Mouse (Mus musculus): ENCODE results near the gene Sh3tc1. TPM values are rescaled to one million over a fixed set of nuclear protein-coding genes. Genes with fewer than 3 reads are reported as not detected.

Sh3tc1 gene
- polyA plus RNA-seq, 1 experiment from 2014 or later: 7.8 TPM

GRCm38 (mm10) chr5:35687098-35687497, 52.7 kb downstream of the Sh3tc1 start:
- peaks cover 76% of the 10 kb centered on the region for H3K4me1 ChIP-seq
- DNase-seq (ENCODE audit: low spot score): no peak
- peaks cover 13% of the 10 kb centered on the region; the same call in 1 of the 2 replicates for H3K27me3 ChIP-seq (ENCODE audit: insufficient read depth, poor library complexity, severe bottlenecking)
- H3K36me3 ChIP-seq: no peaks in the 10 kb centered on the region
- H3K27ac ChIP-seq: peak overlapping the region; percentile 77
- no peak overlapping the region for H3K4me3 ChIP-seq
- 39% methylated on average over 5 of the region's 5 CpGs for WGBS
- H3K9me3 ChIP-seq: no peaks in the 10 kb centered on the region

- peaks cover 68% of the 10 kb centered on the region for H3K4me1 ChIP-seq
- H3K36me3 ChIP-seq: no peaks in the 10 kb centered on the region
- H3K27ac ChIP-seq: peak overlapping the region; percentile 63
- 71% methylated on average over 4 of the region's 4 CpGs for WGBS
- H3K4me3 ChIP-seq: no peak overlapping the region
- no peak for DNase-seq (ENCODE audit: low spot score)
- peaks cover 21% of the 10 kb centered on the region for H3K27me3 ChIP-seq (ENCODE audit: insufficient read depth, poor library complexity, severe bottlenecking)
- H3K9me3 ChIP-seq: no peaks in the 10 kb centered on the region
Measured at GRCm38 (mm10) chr5:35686336-35686735, 53.5 kb downstream of the Sh3tc1 start.

GRCm38 (mm10) chr5:35685079-35685478, 54.7 kb downstream of the Sh3tc1 start:
- Histone ChIP-seq H3K4me3 (no peak overlapping the region), H3K9me3 (no peaks in the 10 kb centered on the region), H3K27ac (no peak overlapping the region), H3K36me3 (no peaks in the 10 kb centered on the region), H3K27me3 (ENCODE audit: insufficient read depth, poor library complexity, severe bottlenecking) (peaks cover 26% of the 10 kb centered on the region), H3K4me1 (peaks cover 56% of the 10 kb centered on the region)
- DNase-seq (ENCODE audit: low spot score): no peak
- 29% methylated on average over 3 of the region's 3 CpGs for WGBS

- Histone ChIP-seq H3K27me3 (ENCODE audit: insufficient read depth, poor library complexity, severe bottlenecking) (peaks cover 65% of the 10 kb centered on the region), H3K27ac (no peak overlapping the region), H3K9me3 (no peaks in the 10 kb centered on the region), H3K36me3 (no peaks in the 10 kb centered on the region), H3K4me3 (no peak overlapping the region), H3K4me1 (peaks cover 33% of the 10 kb centered on the region)
- WGBS: 64% methylated on average over 2 of the region's 2 CpGs
- no peak for DNase-seq (ENCODE audit: low spot score)
Measured at GRCm38 (mm10) chr5:35680958-35681357, 58.8 kb downstream of the Sh3tc1 start.

- H3K27me3 ChIP-seq (ENCODE audit: insufficient read depth, poor library complexity, severe bottlenecking): peaks cover 68% of the 10 kb centered on the region
- peak within 1 kb of the TSS; percentile 84 for H3K27ac ChIP-seq
- peak within 1 kb of the TSS; percentile 64 for H3K4me3 ChIP-seq
- no peaks in the 10 kb centered on the region for H3K9me3 ChIP-seq
- DNase-seq (ENCODE audit: low spot score): no peak
- 9% methylated on average over 42 of the region's 42 CpGs for WGBS
- H3K4me1 ChIP-seq: peaks cover 20% of the 10 kb centered on the region
- no peaks in the 10 kb centered on the region for H3K36me3 ChIP-seq
Measured at GRCm38 (mm10) chr5:35679256-35680155, 60.3 kb downstream of the Sh3tc1 start, which contains the start of gene Htra3. Gene Htra3 (minus strand): TSS chr5:35679782.

- 78% methylated on average over 7 of the region's 7 CpGs for WGBS
- Histone ChIP-seq H3K4me1 (peaks cover 41% of the 10 kb centered on the region), H3K27me3 (ENCODE audit: insufficient read depth, poor library complexity, severe bottlenecking) (peaks cover 65% of the 10 kb centered on the region)
Measured at GRCm38 (mm10) chr5:35676964-35677363, 62.8 kb downstream of the Sh3tc1 start.

GRCm38 (mm10) chr5:35674081-35674555, 65.7 kb downstream of the Sh3tc1 start:
- Histone ChIP-seq H3K27me3 (ENCODE audit: insufficient read depth, poor library complexity, severe bottlenecking) (peaks cover 37% of the 10 kb centered on the region), H3K36me3 (no peaks in the 10 kb centered on the region), H3K27ac (peak overlapping the region; percentile 80), H3K9me3 (no peaks in the 10 kb centered on the region), H3K4me1 (peaks cover 63% of the 10 kb centered on the region), H3K4me3 (no peak overlapping the region)
- no peak for DNase-seq (ENCODE audit: low spot score)
- WGBS: 34% methylated on average over 4 of the region's 4 CpGs

More at GRCm38 (mm10) chr5:35676964-35677363, 62.8 kb downstream of the Sh3tc1 start:
- DNase-seq (ENCODE audit: low spot score): no peak
- no peak overlapping the region for H3K4me3 ChIP-seq
- H3K9me3 ChIP-seq: no peaks in the 10 kb centered on the region
- no peak overlapping the region for H3K27ac ChIP-seq
- no peaks in the 10 kb centered on the region for H3K36me3 ChIP-seq

GRCm38 (mm10) chr5:35673086-35673485, 66.7 kb downstream of the Sh3tc1 start:
- H3K27ac ChIP-seq: peak overlapping the region; percentile 80
- H3K4me1 ChIP-seq: peaks cover 61% of the 10 kb centered on the region
- peaks cover 26% of the 10 kb centered on the region for H3K27me3 ChIP-seq (ENCODE audit: insufficient read depth, poor library complexity, severe bottlenecking)
- WGBS: 49% methylated on average over 7 of the region's 7 CpGs
- no peaks in the 10 kb centered on the region for H3K36me3 ChIP-seq
- no peak for DNase-seq (ENCODE audit: low spot score)
- H3K4me3 ChIP-seq: no peak overlapping the region
- no peaks in the 10 kb centered on the region for H3K9me3 ChIP-seq

- WGBS: 31% methylated on average over 1 of the region's 1 CpGs
- Histone ChIP-seq H3K36me3 (no peaks in the 10 kb centered on the region), H3K27me3 (ENCODE audit: insufficient read depth, poor library complexity, severe bottlenecking) (peaks cover 21% of the 10 kb centered on the region), H3K4me1 (peaks cover 64% of the 10 kb centered on the region), H3K4me3 (no peak overlapping the region), H3K27ac (peak overlapping the region; percentile 80), H3K9me3 (no peaks in the 10 kb centered on the region)
- DNase-seq (ENCODE audit: low spot score): no peak
Measured at GRCm38 (mm10) chr5:35672581-35672980, 67.2 kb downstream of the Sh3tc1 start.

GRCm38 (mm10) chr5:35671474-35671891, 68.3 kb downstream of the Sh3tc1 start:
- 48% methylated on average over 9 of the region's 9 CpGs for WGBS
- H3K4me1 ChIP-seq: peaks cover 70% of the 10 kb centered on the region
- H3K27ac ChIP-seq: peak overlapping the region; percentile 80
- no peaks in the 10 kb centered on the region for H3K36me3 ChIP-seq
- H3K4me3 ChIP-seq: no peak overlapping the region
- H3K27me3 ChIP-seq (ENCODE audit: insufficient read depth, poor library complexity, severe bottlenecking): peaks cover 10% of the 10 kb centered on the region
- no peaks in the 10 kb centered on the region for H3K9me3 ChIP-seq
- peak; percentile 85 for DNase-seq (ENCODE audit: low spot score)

GRCm38 (mm10) chr5:35670412-35670801, 69.4 kb downstream of the Sh3tc1 start:
- DNase-seq (ENCODE audit: low spot score): no peak

GRCm38 (mm10) chr5:35669747-35670411, 69.9 kb downstream of the Sh3tc1 start:
- Histone ChIP-seq H3K4me1 (peaks cover 70% of the 10 kb centered on the region), H3K27me3 (ENCODE audit: insufficient read depth, poor library complexity, severe bottlenecking) (0 out of 2 replicates have a peak, but pooled peaks cover 8% of the 10 kb centered on the region), H3K9me3 (no peaks in the 10 kb centered on the region), H3K4me3 (no peak overlapping the region), H3K36me3 (no peaks in the 10 kb centered on the region), H3K27ac (peak overlapping the region; percentile 80)
- no peak for DNase-seq (ENCODE audit: low spot score)
- 17% methylated on average over 11 of the region's 11 CpGs for WGBS

More at GRCm38 (mm10) chr5:35670412-35670801, 69.4 kb downstream of the Sh3tc1 start:
- WGBS: 41% methylated on average over 6 of the region's 6 CpGs
- Histone ChIP-seq H3K9me3 (no peaks in the 10 kb centered on the region), H3K27me3 (ENCODE audit: insufficient read depth, poor library complexity, severe bottlenecking) (peaks cover 2% of the 10 kb centered on the region; the same call in 1 of the 2 replicates), H3K27ac (peak overlapping the region; percentile 80), H3K4me1 (peaks cover 70% of the 10 kb centered on the region), H3K4me3 (no peak overlapping the region), H3K36me3 (no peaks in the 10 kb centered on the region)

- no peak for DNase-seq (ENCODE audit: low spot score)
- H3K36me3 ChIP-seq: no peaks in the 10 kb centered on the region
- H3K27me3 ChIP-seq (ENCODE audit: insufficient read depth, poor library complexity, severe bottlenecking): peaks cover 26% of the 10 kb centered on the region; the same call in 1 of the 2 replicates
- H3K4me1 ChIP-seq: peaks cover 36% of the 10 kb centered on the region
- no peak overlapping the region for H3K4me3 ChIP-seq
- H3K9me3 ChIP-seq: no peaks in the 10 kb centered on the region
- H3K27ac ChIP-seq: no peak overlapping the region
- 83% methylated on average over 7 of the region's 7 CpGs for WGBS
Measured at GRCm38 (mm10) chr5:35666152-35666551, 73.6 kb downstream of the Sh3tc1 start.
